Mouse (Mus musculus) left cerebral cortex, postnatal 36 days (tissue): Measurements from ENCODE around the gene Rnh1. TPM values are rescaled to one million over a fixed set of nuclear protein-coding genes. Genes with fewer than 3 reads are reported as not detected.

ENCODE experiments used
- DNase-seq, 2 experiments: peaks; one replicate each; pipeline ENCODE4 v3.0.0; 2021 to 2022; ENCODE audit warnings: low spot score in 2 of 2, mixed read lengths in 1 of 2
- intact Hi-C: fragments of 180-260 bp; cut with DNase I; formaldehyde crosslinking; loops from one replicate; pipeline ENCODE4 v1.15.1; 2025
- total RNA-seq, 2 experiments: library from RNA; stranded (reverse); gene quantifications; 2 replicates each; pipeline ENCODE4 v1.2.3; 2021

The Rnh1 gene
- total RNA-seq, result 10 to 100 TPM; 33.6 to 36.2 TPM

GRCm38 (mm10) chr7:141172116-141173006 lies at the start of gene Rnh1:
Gene Rnh1 (minus strand): TSS chr7:141172857.
- DNase-seq, result peak; percentile 92
- intact Hi-C loops, result loop anchor here (5.0 kb wide), 3 partner anchors 40 to 325 kb away; partner anchors contain the start of genes Odf3 and Scgb1c1

GRCm38 (mm10) chr7:141222126-141222467 lies 49.4 kb upstream of the Rnh1 start:
- intact Hi-C loops, result no loop called here
- no peak for DNase-seq

GRCm38 (mm10) chr7:141221249-141222125 lies 48.8 kb upstream of the Rnh1 start:
- peak; percentile 90 to 93 for DNase-seq
- intact Hi-C loops, result no loop called here

GRCm38 (mm10) chr7:141220377-141220776 lies 47.7 kb upstream of the Rnh1 start:
- intact Hi-C loops, result no loop called here
- DNase-seq, result no peak

GRCm38 (mm10) chr7:141219558-141220099 lies 47.0 kb upstream of the Rnh1 start:
- intact Hi-C loops, result no loop called here

GRCm38 (mm10) chr7:141218557-141219133 lies 46.0 kb upstream of the Rnh1 start:
- DNase-seq, result no peak
- intact Hi-C loops, result no loop called here

More at GRCm38 (mm10) chr7:141219558-141220099, 47.0 kb upstream of the Rnh1 start:
- no peak for DNase-seq

- DNase-seq, result no peak
- intact Hi-C loops, result no loop called here
Observed at GRCm38 (mm10) chr7:141218141-141218540, 45.5 kb upstream of the Rnh1 start.

GRCm38 (mm10) chr7:141217343-141218013 lies 44.8 kb upstream of the Rnh1 start:
- intact Hi-C loops, result no loop called here
- DNase-seq, result no peak

GRCm38 (mm10) chr7:141216894-141217293 lies 44.2 kb upstream of the Rnh1 start:
- intact Hi-C loops, result no loop called here

GRCm38 (mm10) chr7:141215880-141216733 lies 43.5 kb upstream of the Rnh1 start:
- intact Hi-C loops, result no loop called here
- DNase-seq, result no peak

More at GRCm38 (mm10) chr7:141216894-141217293, 44.2 kb upstream of the Rnh1 start:
- DNase-seq, result no peak

GRCm38 (mm10) chr7:141215101-141215879 lies 42.6 kb upstream of the Rnh1 start, which contains the start of gene Rassf7:
Gene Rassf7 (plus strand): TSS chr7:141215860.
- intact Hi-C loops, result no loop called here
- DNase-seq, result peak; percentile 68 to 74

GRCm38 (mm10) chr7:141214310-141214709 lies 41.7 kb upstream of the Rnh1 start:
- no peak for DNase-seq
- intact Hi-C loops, result no loop called here

- intact Hi-C loops, result no loop called here
- DNase-seq, result no peak
Observed at GRCm38 (mm10) chr7:141213605-141214235, 41.1 kb upstream of the Rnh1 start, which contains the start of gene Lmntd2. Gene Lmntd2 (minus strand): TSS chr7:141214080.

- no peak for DNase-seq
- intact Hi-C loops, result no loop called here
Observed at GRCm38 (mm10) chr7:141213133-141213532, 40.5 kb upstream of the Rnh1 start.

- DNase-seq, result no peak
- intact Hi-C loops, result no loop called here
Observed at GRCm38 (mm10) chr7:141210606-141211131, 38.0 kb upstream of the Rnh1 start.

GRCm38 (mm10) chr7:141210137-141210536 lies 37.5 kb upstream of the Rnh1 start:
- DNase-seq, result no peak
- intact Hi-C loops, result no loop called here

- no peak for DNase-seq
- intact Hi-C loops, result no loop called here
Observed at GRCm38 (mm10) chr7:141209526-141209925, 36.9 kb upstream of the Rnh1 start.
